Mouse (Mus musculus): ENCODE results near the gene Figla.

The Figla gene

GRCm38 (mm10) chr6:86028150-86028549 lies 12.2 kb downstream of the Figla start:
- no peak for DNase-seq (ENCODE audit: extremely low read depth, insufficient read length, low spot score)

- no peak for DNase-seq (ENCODE audit: extremely low read depth, insufficient read length, low spot score)
Measured at GRCm38 (mm10) chr6:86028601-86029322, 12.8 kb downstream of the Figla start, which contains the start of gene Add2. Gene Add2, plus strand, starts transcription at chr6:86028681.

- no peak for DNase-seq (ENCODE audit: extremely low read depth, insufficient read length, low spot score)
Measured at GRCm38 (mm10) chr6:86029323-86029713, 13.3 kb downstream of the Figla start.

- DNase-seq (ENCODE audit: extremely low read depth, insufficient read length, low spot score) = peak; percentile 29
Measured at GRCm38 (mm10) chr6:86031527-86031926, 15.6 kb downstream of the Figla start.

GRCm38 (mm10) chr6:86033635-86034034 lies 17.7 kb downstream of the Figla start:
- DNase-seq (ENCODE audit: extremely low read depth, insufficient read length, low spot score) = no peak

GRCm38 (mm10) chr6:86038901-86039300 lies 22.9 kb downstream of the Figla start:
- DNase-seq (ENCODE audit: extremely low read depth, insufficient read length, low spot score) = no peak

GRCm38 (mm10) chr6:86040140-86040539 lies 24.2 kb downstream of the Figla start:
- no peak for DNase-seq (ENCODE audit: extremely low read depth, insufficient read length, low spot score)

GRCm38 (mm10) chr6:86047510-86047909 lies 31.5 kb downstream of the Figla start:
- no peak for DNase-seq (ENCODE audit: extremely low read depth, insufficient read length, low spot score)

- DNase-seq (ENCODE audit: extremely low read depth, insufficient read length, low spot score) = no peak
Measured at GRCm38 (mm10) chr6:86048509-86048908, 32.5 kb downstream of the Figla start.

- DNase-seq (ENCODE audit: extremely low read depth, insufficient read length, low spot score) = no peak
Measured at GRCm38 (mm10) chr6:86050586-86051268, 34.8 kb downstream of the Figla start.

- no peak for DNase-seq (ENCODE audit: extremely low read depth, insufficient read length, low spot score)
Measured at GRCm38 (mm10) chr6:86052032-86052459, 36.1 kb downstream of the Figla start.

- no peak for DNase-seq (ENCODE audit: extremely low read depth, insufficient read length, low spot score)
Measured at GRCm38 (mm10) chr6:86052556-86052955, 36.6 kb downstream of the Figla start.

GRCm38 (mm10) chr6:86053099-86053498 lies 37.1 kb downstream of the Figla start:
- DNase-seq (ENCODE audit: extremely low read depth, insufficient read length, low spot score) = no peak

- no peak for DNase-seq (ENCODE audit: extremely low read depth, insufficient read length, low spot score)
Measured at GRCm38 (mm10) chr6:86053594-86053993, 37.6 kb downstream of the Figla start.

- no peak for DNase-seq (ENCODE audit: extremely low read depth, insufficient read length, low spot score)
Measured at GRCm38 (mm10) chr6:86058475-86058874, 42.5 kb downstream of the Figla start.

- DNase-seq (ENCODE audit: extremely low read depth, insufficient read length, low spot score) = no peak
Measured at GRCm38 (mm10) chr6:86059151-86059853, 43.3 kb downstream of the Figla start.

- DNase-seq (ENCODE audit: extremely low read depth, insufficient read length, low spot score) = no peak
Measured at GRCm38 (mm10) chr6:86060170-86060569, 44.2 kb downstream of the Figla start.

- DNase-seq (ENCODE audit: extremely low read depth, insufficient read length, low spot score) = no peak
Measured at GRCm38 (mm10) chr6:86062226-86062625, 46.3 kb downstream of the Figla start.

GRCm38 (mm10) chr6:86062684-86063083 lies 46.7 kb downstream of the Figla start:
- no peak for DNase-seq (ENCODE audit: extremely low read depth, insufficient read length, low spot score)

GRCm38 (mm10) chr6:86064318-86065016 lies 48.5 kb downstream of the Figla start:
- no peak for DNase-seq (ENCODE audit: extremely low read depth, insufficient read length, low spot score)

GRCm38 (mm10) chr6:86066727-86067126 lies 50.8 kb downstream of the Figla start:
- DNase-seq (ENCODE audit: extremely low read depth, insufficient read length, low spot score) = no peak
